Mouse (Mus musculus): ENCODE measurements around the gene Slk.
"Not testable (repeated sequence)": the region's sequence is repeated elsewhere in the genome, so short reads cannot be mapped to it uniquely, and the experiment has no call there.

The Slk gene

GRCm38 (mm10) chr19:47565994-47566393 lies 13.5 kb upstream of the Slk start:
- in situ Hi-C loops (cut with MboI; ENCODE audit: low sequenced_read_pairs) = no loop called here

GRCm38 (mm10) chr19:47570042-47570441 lies 9.4 kb upstream of the Slk start:
- in situ Hi-C loops (cut with MboI; ENCODE audit: low sequenced_read_pairs) = no loop called here

GRCm38 (mm10) chr19:47571981-47572380 lies 7.5 kb upstream of the Slk start:
- in situ Hi-C loops (cut with MboI; ENCODE audit: low sequenced_read_pairs) = not testable (repeated sequence)

- in situ Hi-C loops (cut with MboI; ENCODE audit: low sequenced_read_pairs) = no loop called here
Observed at GRCm38 (mm10) chr19:47573718-47574117, 5.8 kb upstream of the Slk start.

- in situ Hi-C loops (cut with MboI; ENCODE audit: low sequenced_read_pairs) = no loop called here
Observed at GRCm38 (mm10) chr19:47578581-47579224, 775 bp upstream of the Slk start.

GRCm38 (mm10) chr19:47579788-47580631 lies 532 bp downstream of the Slk start:
- in situ Hi-C loops (cut with MboI; ENCODE audit: low sequenced_read_pairs) = no loop called here

GRCm38 (mm10) chr19:47585772-47586171 lies 6.3 kb downstream of the Slk start:
- in situ Hi-C loops (cut with MboI; ENCODE audit: low sequenced_read_pairs) = no loop called here

- in situ Hi-C loops (cut with MboI; ENCODE audit: low sequenced_read_pairs) = no loop called here
Observed at GRCm38 (mm10) chr19:47587009-47587408, 7.5 kb downstream of the Slk start.

GRCm38 (mm10) chr19:47608513-47608912 lies 29.0 kb downstream of the Slk start:
- in situ Hi-C loops (cut with MboI; ENCODE audit: low sequenced_read_pairs) = no loop called here

GRCm38 (mm10) chr19:47613442-47613841 lies 34.0 kb downstream of the Slk start:
- in situ Hi-C loops (cut with MboI; ENCODE audit: low sequenced_read_pairs) = no loop called here

GRCm38 (mm10) chr19:47621478-47621877 lies 42.0 kb downstream of the Slk start:
- in situ Hi-C loops (cut with MboI; ENCODE audit: low sequenced_read_pairs) = no loop called here

- in situ Hi-C loops (cut with MboI; ENCODE audit: low sequenced_read_pairs) = no loop called here
Observed at GRCm38 (mm10) chr19:47624940-47625711, 45.6 kb downstream of the Slk start.

- in situ Hi-C loops (cut with MboI; ENCODE audit: low sequenced_read_pairs) = no loop called here
Observed at GRCm38 (mm10) chr19:47627450-47627849, 48.0 kb downstream of the Slk start.

GRCm38 (mm10) chr19:47629068-47629467 lies 49.6 kb downstream of the Slk start:
- in situ Hi-C loops (cut with MboI; ENCODE audit: low sequenced_read_pairs) = no loop called here

- in situ Hi-C loops (cut with MboI; ENCODE audit: low sequenced_read_pairs) = no loop called here
Observed at GRCm38 (mm10) chr19:47630381-47630780, 50.9 kb downstream of the Slk start.

- in situ Hi-C loops (cut with MboI; ENCODE audit: low sequenced_read_pairs) = no loop called here
Observed at GRCm38 (mm10) chr19:47631799-47632198, 52.3 kb downstream of the Slk start.

GRCm38 (mm10) chr19:47635380-47635779 lies 55.9 kb downstream of the Slk start:
- in situ Hi-C loops (cut with MboI; ENCODE audit: low sequenced_read_pairs) = no loop called here

GRCm38 (mm10) chr19:47643910-47644309 lies 64.4 kb downstream of the Slk start:
- in situ Hi-C loops (cut with MboI; ENCODE audit: low sequenced_read_pairs) = no loop called here

GRCm38 (mm10) chr19:47645583-47645982 lies 66.1 kb downstream of the Slk start:
- in situ Hi-C loops (cut with MboI; ENCODE audit: low sequenced_read_pairs) = no loop called here

GRCm38 (mm10) chr19:47646508-47647120 lies 67.1 kb downstream of the Slk start:
- in situ Hi-C loops (cut with MboI; ENCODE audit: low sequenced_read_pairs) = no loop called here

- in situ Hi-C loops (cut with MboI; ENCODE audit: low sequenced_read_pairs) = no loop called here
Observed at GRCm38 (mm10) chr19:47649071-47649470, 69.6 kb downstream of the Slk start.

Measured in CH12F3 (cell line).